Mouse (Mus musculus): ENCODE data around the gene G430095P16Rik. TPM values are rescaled to one million over a fixed set of nuclear protein-coding genes. Genes with fewer than 3 reads are reported as not detected.

The G430095P16Rik gene
- polyA plus RNA-seq, 1 experiment from 2014 or later = 3.8 TPM

Other genes starting within 250 kb of the G430095P16Rik start
- 80.6 and 81.7 TPM in 2 replicates for gene Ier2, start 60.2 kb upstream of the G430095P16Rik start, polyA plus RNA-seq (2015; fragmentation: Nextera tagmentation; extraction: Ambion mirVana)
- 63.3 and 64.5 TPM in 2 replicates for gene Trmt1, start 36.7 kb upstream of the G430095P16Rik start, polyA plus RNA-seq (2015; fragmentation: Nextera tagmentation; extraction: Ambion mirVana)
- 13.5 and 13.8 TPM in 2 replicates for gene Nacc1, start 35.1 kb upstream of the G430095P16Rik start, polyA plus RNA-seq (2015; fragmentation: Nextera tagmentation; extraction: Ambion mirVana)
- gene Lyl1, start 21.6 kb upstream of the G430095P16Rik start, polyA plus RNA-seq (2015; fragmentation: Nextera tagmentation; extraction: Ambion mirVana) = 5.6 and 6.0 TPM in 2 replicates
- gene Nfix, start 77.3 kb downstream of the G430095P16Rik start, polyA plus RNA-seq (2015; fragmentation: Nextera tagmentation; extraction: Ambion mirVana) = 87.0 and 100 TPM in 2 replicates
- gene Dand5, start 99.8 kb downstream of the G430095P16Rik start, polyA plus RNA-seq (2015; fragmentation: Nextera tagmentation; extraction: Ambion mirVana) = 7.5 and 8.0 TPM in 2 replicates
- 44.7 and 45.6 TPM in 2 replicates for gene Gadd45gip1, start 108.5 kb downstream of the G430095P16Rik start, polyA plus RNA-seq (2015; fragmentation: Nextera tagmentation; extraction: Ambion mirVana)
- gene Rad23a, start 117.7 kb downstream of the G430095P16Rik start, polyA plus RNA-seq (2015; fragmentation: Nextera tagmentation; extraction: Ambion mirVana) = 102 and 122 TPM in 2 replicates
- 1,060 and 1,089 TPM in 2 replicates for gene Calr, start 123.9 kb downstream of the G430095P16Rik start, polyA plus RNA-seq (2015; fragmentation: Nextera tagmentation; extraction: Ambion mirVana)
- 94.4 and 98.2 TPM in 2 replicates for gene Farsa, start 134.0 kb downstream of the G430095P16Rik start, polyA plus RNA-seq (2015; fragmentation: Nextera tagmentation; extraction: Ambion mirVana)
- gene Syce2, start 149.1 kb downstream of the G430095P16Rik start, polyA plus RNA-seq (2015; fragmentation: Nextera tagmentation; extraction: Ambion mirVana) = 58.0 and 70.0 TPM in 2 replicates
- 31.1 and 34.3 TPM in 2 replicates for gene Gcdh, start 170.9 kb downstream of the G430095P16Rik start, polyA plus RNA-seq (2015; fragmentation: Nextera tagmentation; extraction: Ambion mirVana)
- gene Klf1, start 178.9 kb downstream of the G430095P16Rik start, polyA plus RNA-seq (2015; fragmentation: Nextera tagmentation; extraction: Ambion mirVana) = 1.4 and 2.5 TPM in 2 replicates
- gene Dnase2a, start 185.6 kb downstream of the G430095P16Rik start, polyA plus RNA-seq (2015; fragmentation: Nextera tagmentation; extraction: Ambion mirVana) = 19.2 and 22.1 TPM in 2 replicates
- gene Mast1, start 214.4 kb downstream of the G430095P16Rik start, polyA plus RNA-seq (2015; fragmentation: Nextera tagmentation; extraction: Ambion mirVana) = 0.34 and 0.35 TPM in 2 replicates
- 0.19 and 0.24 TPM in 2 replicates for gene Rtbdn, start 224.0 kb downstream of the G430095P16Rik start, polyA plus RNA-seq (2015; fragmentation: Nextera tagmentation; extraction: Ambion mirVana)
- not detected in 2 replicates for gene Gm49661, start 246.4 kb downstream of the G430095P16Rik start, polyA plus RNA-seq (2015; fragmentation: Nextera tagmentation; extraction: Ambion mirVana)
- gene Prdx2, start 246.6 kb downstream of the G430095P16Rik start, polyA plus RNA-seq (2015; fragmentation: Nextera tagmentation; extraction: Ambion mirVana) = 635 and 681 TPM in 2 replicates
- 95.2 and 95.6 TPM in 2 replicates for gene Rnaseh2a, start 246.8 kb downstream of the G430095P16Rik start, polyA plus RNA-seq (2015; fragmentation: Nextera tagmentation; extraction: Ambion mirVana)